Mouse (Mus musculus) layer of hippocampus, postnatal 36 days (tissue): Measurements from ENCODE around the gene Zbtb7b. TPM values are rescaled to one million over a fixed set of nuclear protein-coding genes. Genes with fewer than 3 reads are reported as not detected.

Experiments used
- DNase-seq, 2 experiments: peaks; one replicate each; pipeline ENCODE4 v3.0.0; 2022
- total RNA-seq, 2 experiments: library from RNA; stranded (reverse); gene quantifications; 2 replicates each; pipeline ENCODE4 v1.2.3; 2021

The Zbtb7b gene
- total RNA-seq, 2 experiments from 2014 or later: 15.1 to 16.1 TPM

GRCm38 (mm10) chr3:89336529-89336928 is 58.0 kb downstream of the Zbtb7b start:
- no peak for DNase-seq

- no peak for DNase-seq
These were observed 61.5 kb downstream of the Zbtb7b start for GRCm38 (mm10) chr3:89333053-89333452.

GRCm38 (mm10) chr3:89332476-89332875 is 62.1 kb downstream of the Zbtb7b start:
- no peak for DNase-seq

GRCm38 (mm10) chr3:89332013-89332412 is 62.6 kb downstream of the Zbtb7b start:
- no peak for DNase-seq

- no peak for DNase-seq
These were observed 63.0 kb downstream of the Zbtb7b start for GRCm38 (mm10) chr3:89331561-89331960.

GRCm38 (mm10) chr3:89330948-89331347 is 63.6 kb downstream of the Zbtb7b start:
- DNase-seq: no peak

- no peak for DNase-seq
These were observed 64.2 kb downstream of the Zbtb7b start for GRCm38 (mm10) chr3:89330346-89330745.

GRCm38 (mm10) chr3:89328623-89329022 is 66.0 kb downstream of the Zbtb7b start:
- DNase-seq: no peak

Other genes with a start within 250 kb of the Zbtb7b start
- 10 to 100 TPM; 11.8 to 12.1 TPM for gene Hcn3, start 234.6 kb downstream of the Zbtb7b start, total RNA-seq
- 10 to 100 TPM; 52.0 to 53.4 TPM for gene Clk2, start 230.0 kb downstream of the Zbtb7b start, total RNA-seq
- 10 to 100 TPM; 66.8 to 71.9 TPM for gene Scamp3, start 217.3 kb downstream of the Zbtb7b start, total RNA-seq
- 10 to 100 TPM; 57.8 to 71.0 TPM for gene Fam189b, start 211.6 kb downstream of the Zbtb7b start, total RNA-seq
- 10 to 100 TPM; 57.0 to 61.9 TPM for gene Gba, start 191.8 kb downstream of the Zbtb7b start, total RNA-seq
- 10 to 100 TPM; 37.7 to 38.1 TPM for gene Thbs3, start 179.6 kb downstream of the Zbtb7b start, total RNA-seq
- 10 to 100 TPM; 89.5 to 93.8 TPM for gene Mtx1, start 167.7 kb downstream of the Zbtb7b start, total RNA-seq
- 1 to 10 TPM in 1 of 2 experiments, under 1 TPM in 1; 0.61 to 1.0 TPM for gene Muc1, start 165.7 kb downstream of the Zbtb7b start, total RNA-seq
- 10 to 100 TPM; 71.4 to 86.2 TPM for gene Krtcap2, start 148.8 kb downstream of the Zbtb7b start, total RNA-seq
- 10 to 100 TPM; 86.7 to 93.7 TPM for gene Trim46, start 148.5 kb downstream of the Zbtb7b start, total RNA-seq
- 10 to 100 TPM; 50.4 to 65.2 TPM for gene Dpm3, start 135.4 kb downstream of the Zbtb7b start, total RNA-seq
- 10 to 100 TPM; 44.0 to 47.1 TPM for gene Slc50a1, start 124.2 kb downstream of the Zbtb7b start, total RNA-seq
- 1 to 10 TPM; 8.8 to 9.9 TPM for gene Efna1, start 113.6 kb downstream of the Zbtb7b start, total RNA-seq
- 10 to 100 TPM; 67.0 to 69.9 TPM for gene Efna3, start 71.8 kb downstream of the Zbtb7b start, total RNA-seq
- gene Efna4, start 56.7 kb downstream of the Zbtb7b start, total RNA-seq: under 1 TPM; 0.56 to 0.62 TPM
- 100 to 1,000 TPM; 108 to 123 TPM for gene Adam15, start 44.8 kb downstream of the Zbtb7b start, total RNA-seq
- under 1 TPM in 1 of 2 experiments, not detected in 1; 0.43 TPM for gene Dcst2, start 32.8 kb downstream of the Zbtb7b start, total RNA-seq
- not detected for gene Dcst1, start 29.5 kb downstream of the Zbtb7b start, total RNA-seq
- gene Lenep, start 8.0 kb upstream of the Zbtb7b start, total RNA-seq: 1 to 10 TPM; 4.6 to 6.3 TPM
- 10 to 100 TPM; 35.8 to 39.2 TPM for gene Flad1, start 17.1 kb upstream of the Zbtb7b start, total RNA-seq
- gene Cks1b, start 23.6 kb upstream of the Zbtb7b start, total RNA-seq: 1 to 10 TPM; 3.1 TPM
- 10 to 100 TPM; 12.1 to 12.4 TPM for gene Shc1, start 23.7 kb upstream of the Zbtb7b start, total RNA-seq
- 10 to 100 TPM; 59.4 to 64.8 TPM for gene Pygo2, start 35.4 kb upstream of the Zbtb7b start, total RNA-seq
- gene Pbxip1, start 41.9 kb upstream of the Zbtb7b start, total RNA-seq: 10 to 100 TPM; 38.3 to 43.4 TPM
- 10 to 100 TPM; 28.3 to 28.4 TPM for gene Pmvk, start 59.8 kb upstream of the Zbtb7b start, total RNA-seq
- gene Kcnn3, start 125.4 kb upstream of the Zbtb7b start, total RNA-seq: 10 to 100 TPM; 24.4 to 29.0 TPM